Mouse (Mus musculus): Measurements from ENCODE around the gene Trak1.
"Not testable (repeated sequence)": the region's sequence is repeated elsewhere in the genome, so short reads cannot be mapped to it uniquely, and the experiment has no call there.

The Trak1 gene

GRCm38 (mm10) chr9:121443696-121444366 is 146.5 kb downstream of the Trak1 start:
- no peak for DNase-seq

DNA sequence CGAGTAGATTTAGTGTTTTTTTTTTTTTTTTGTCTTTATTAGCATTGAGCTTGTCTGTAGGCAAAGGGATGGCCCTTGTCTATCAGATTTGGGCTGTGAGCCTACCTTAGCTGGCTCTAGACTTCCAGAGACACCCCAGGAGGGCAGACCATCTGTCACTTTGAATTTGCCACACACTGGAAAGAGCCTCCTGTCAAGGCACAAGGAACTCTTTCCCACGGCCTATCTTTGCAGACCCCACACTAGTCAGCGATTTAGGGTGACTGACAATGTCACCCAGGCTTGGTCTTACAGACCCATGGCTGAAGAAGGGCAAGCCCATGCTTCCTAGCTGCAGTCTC is 147.0 kb downstream of the Trak1 start:
- DNase-seq = no peak

DNA sequence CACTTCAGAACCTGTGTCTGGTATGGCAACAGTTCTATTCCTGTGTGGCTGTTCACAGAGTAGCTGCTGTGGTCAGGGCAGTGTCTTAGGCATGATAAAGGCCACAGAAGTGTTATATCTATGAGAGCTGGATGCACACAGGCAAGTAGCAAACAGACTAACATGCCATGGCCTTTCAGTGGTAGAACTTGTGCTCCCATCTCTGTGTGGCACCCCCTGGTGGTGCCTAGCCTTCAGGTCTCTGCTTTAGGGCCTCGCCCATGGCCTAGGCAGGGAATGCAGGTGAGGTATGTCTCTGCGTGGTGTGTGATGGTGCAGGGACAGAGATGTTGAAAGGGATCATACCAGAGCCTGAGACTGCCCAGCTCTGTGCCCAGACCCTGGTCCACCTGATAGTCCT is 148.1 kb downstream of the Trak1 start:
- DNase-seq = peak; percentile 23

DNA sequence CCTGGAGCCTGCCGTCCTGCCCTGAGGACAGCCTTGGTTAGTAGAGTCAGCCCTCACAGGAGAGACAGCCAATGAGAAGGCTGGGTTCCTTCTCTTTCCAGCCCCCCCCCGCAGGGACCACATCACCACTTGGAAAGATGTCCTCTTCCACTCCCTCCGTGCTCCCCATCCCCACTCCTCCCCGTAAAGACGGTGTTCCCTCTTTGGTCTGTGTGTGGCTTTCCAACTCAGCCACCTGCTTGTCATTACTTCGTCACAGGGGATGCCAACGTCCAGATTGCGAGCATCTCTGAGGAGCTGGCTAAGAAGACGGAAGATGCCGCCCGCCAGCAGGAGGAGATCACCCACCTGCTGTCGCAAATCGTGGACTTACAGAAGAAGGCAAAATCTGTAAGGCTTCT is 149.1 kb downstream of the Trak1 start:
- no peak for DNase-seq

DNA sequence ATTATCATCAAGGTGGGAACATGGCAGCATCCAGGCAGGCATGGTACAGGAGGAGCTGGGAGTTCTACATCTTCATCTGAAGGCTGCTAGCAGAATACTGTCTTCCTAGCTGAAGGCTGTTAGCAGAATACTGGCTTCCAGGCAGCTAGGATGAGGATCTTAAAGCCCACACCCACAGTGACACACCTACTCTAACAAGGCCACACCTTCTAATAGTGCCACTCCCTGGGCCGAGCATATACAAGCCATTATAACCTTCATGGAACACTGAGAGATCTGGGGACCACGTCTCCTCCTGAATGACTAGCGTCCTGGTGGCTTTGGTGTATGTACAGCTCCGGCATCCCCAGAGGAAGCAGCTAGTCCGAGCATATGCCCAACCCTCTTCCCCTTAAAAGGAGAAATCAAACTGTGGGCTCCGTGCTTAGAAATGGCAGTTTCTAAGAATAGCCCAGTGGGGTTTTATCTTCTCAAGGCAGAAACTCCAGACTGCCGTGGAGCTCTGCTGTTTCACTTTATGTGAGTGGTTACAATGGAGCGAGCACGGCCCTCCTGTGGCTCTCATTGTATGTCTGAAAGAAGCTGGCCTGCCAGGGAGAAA is 155.1 kb downstream of the Trak1 start:
- not testable (repeated sequence) for DNase-seq

DNA sequence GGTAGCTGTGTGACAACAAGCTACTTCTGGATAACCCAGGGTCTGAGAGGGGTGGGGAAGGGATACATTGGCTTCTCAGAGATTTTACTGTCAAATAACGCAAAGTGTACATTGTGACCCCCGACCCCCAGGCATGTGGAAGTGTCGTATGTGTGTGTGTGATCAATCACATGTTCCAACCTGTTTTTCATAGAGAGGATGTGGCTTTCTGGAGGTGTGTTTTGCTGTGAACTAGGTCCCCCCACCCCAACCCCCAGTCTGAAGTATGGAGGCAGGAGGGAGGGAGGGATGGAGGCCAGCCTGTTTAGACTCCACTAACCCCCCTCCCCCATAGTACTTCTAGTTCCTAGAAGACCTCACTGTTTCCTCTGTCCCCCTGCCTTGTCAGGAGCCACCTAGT is 157.6 kb downstream of the Trak1 start:
- DNase-seq = no peak

- DNase-seq = no peak
Observed at GRCm38 (mm10) chr9:121456739-121457515, 159.6 kb downstream of the Trak1 start.

DNA sequence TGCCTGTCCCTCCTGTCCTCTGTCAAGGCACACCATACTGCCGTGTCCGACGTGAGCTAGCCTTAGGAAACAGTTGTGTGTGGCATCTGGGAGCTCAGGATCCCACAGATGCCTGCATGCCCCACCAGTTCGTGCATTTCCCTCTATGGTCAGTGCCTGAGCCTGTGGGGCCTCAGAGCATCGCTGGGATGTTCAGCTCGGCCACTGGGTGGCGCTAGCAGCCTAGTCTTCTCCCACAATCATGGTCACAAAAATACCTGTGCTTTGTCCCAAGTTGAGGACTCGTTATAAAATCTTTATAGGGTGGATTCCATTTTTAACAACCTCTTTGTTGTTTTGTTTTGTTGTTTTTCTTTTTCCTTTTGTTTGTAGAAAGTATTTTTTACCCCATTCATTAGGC is 161.2 kb downstream of the Trak1 start:
- peak; percentile 48 for DNase-seq

DNA sequence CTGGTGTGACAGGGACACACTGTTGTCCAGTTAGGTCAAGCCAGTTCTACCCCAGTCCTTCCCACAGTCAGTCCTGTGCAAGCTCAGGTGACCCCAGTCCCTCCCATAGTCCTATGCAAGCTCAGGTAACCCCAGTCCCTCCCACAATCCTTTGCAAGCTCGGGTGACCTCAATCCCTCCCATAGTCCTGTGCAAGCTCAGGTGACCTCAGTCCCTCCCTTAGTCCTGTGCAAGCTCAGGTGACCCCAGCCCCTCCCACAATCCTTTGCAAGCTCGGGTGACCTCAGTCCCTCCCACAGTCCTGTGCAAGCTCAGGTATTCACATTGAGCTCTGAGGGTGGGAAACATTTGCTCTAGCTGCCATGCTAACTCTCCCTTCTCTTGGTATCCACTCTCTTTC is 162.6 kb downstream of the Trak1 start:
- DNase-seq = no peak

GRCm38 (mm10) chr9:121460527-121460926 is 163.2 kb downstream of the Trak1 start:
- DNase-seq = no peak

GRCm38 (mm10) chr9:121467460-121467859 is 170.2 kb downstream of the Trak1 start:
- DNase-seq = no peak

GRCm38 (mm10) chr9:121469711-121470110 is 172.4 kb downstream of the Trak1 start:
- DNase-seq = no peak

- no peak for DNase-seq
Observed at GRCm38 (mm10) chr9:121474771-121475170, 177.5 kb downstream of the Trak1 start.

DNA sequence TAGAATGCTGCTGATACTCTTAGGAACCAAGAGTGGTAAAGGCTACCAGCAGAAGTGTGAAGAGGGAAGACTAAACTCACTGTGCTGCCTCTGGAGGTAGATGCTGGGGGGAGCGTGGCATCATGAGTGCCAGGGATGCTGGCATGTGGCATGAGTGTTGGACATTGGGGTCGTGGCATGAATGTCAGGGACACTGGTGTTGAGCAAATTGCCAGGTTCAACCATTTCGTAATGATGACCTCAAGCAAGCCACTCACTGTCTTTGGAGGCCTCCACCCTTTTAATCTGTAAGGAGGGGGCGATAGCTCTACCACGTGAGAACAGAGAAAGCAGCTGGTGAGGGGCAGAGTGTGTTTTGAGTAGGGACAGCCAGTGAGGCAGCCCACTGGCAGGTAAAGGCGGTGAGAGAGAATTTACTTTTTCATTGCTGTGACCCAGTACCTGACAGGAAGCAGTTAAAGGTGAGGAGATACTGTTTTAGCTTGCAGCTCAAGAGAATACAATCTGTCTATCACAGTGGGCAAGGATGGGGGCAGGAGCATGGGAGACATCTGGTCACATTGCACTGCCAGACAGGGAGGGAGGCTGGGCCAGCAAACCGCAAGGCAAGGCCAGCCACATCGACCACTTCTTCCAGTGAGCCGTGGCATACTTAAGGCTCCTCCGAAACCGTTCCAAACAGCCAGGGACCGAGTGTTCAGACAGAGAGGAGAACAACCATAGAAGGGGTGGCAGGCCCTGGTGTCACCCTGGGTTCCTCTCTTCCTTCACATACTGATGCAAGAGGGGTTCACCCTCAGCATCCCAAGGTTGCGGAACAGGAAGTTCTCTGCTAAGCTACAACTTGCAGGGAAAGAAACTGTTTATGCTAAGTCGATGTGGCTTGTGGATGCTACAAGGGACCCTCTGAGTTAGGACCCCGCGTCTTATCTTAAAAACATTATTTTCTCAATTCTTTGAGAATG is 178.5 kb downstream of the Trak1 start:
- no peak for DNase-seq

DNA sequence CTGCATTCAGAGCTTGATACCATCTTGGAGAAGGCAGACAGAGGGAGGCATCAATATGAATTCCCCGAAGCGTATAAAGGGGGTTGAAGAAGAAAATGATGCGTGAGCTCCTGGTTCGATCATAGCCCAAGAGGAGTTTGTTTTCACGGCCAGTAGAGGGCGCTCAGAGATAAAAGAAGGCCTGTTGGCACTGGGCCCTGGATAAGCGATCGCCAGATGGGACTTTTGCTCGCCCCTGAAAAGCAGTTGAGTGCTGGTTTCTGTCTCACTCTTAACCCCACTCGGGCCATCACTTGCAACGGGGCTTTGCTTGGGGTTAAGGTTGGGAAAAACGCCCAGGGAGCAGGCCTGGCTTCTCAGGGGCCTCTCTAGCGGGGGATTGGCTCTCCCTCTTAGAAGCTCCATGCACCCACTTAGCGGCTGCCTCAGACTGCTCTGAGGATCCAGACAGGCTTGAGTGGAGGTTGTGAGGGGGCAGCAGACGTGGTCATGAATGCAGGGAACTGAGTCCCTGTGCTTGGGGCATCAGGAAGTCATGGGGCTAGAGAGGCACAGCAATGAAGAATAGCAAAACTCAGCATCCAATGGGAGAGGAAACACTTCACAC is 180.1 kb downstream of the Trak1 start:
- peak; percentile 43 for DNase-seq

- peak; percentile 61 for DNase-seq
Observed at GRCm38 (mm10) chr9:121479453-121479852, 182.2 kb downstream of the Trak1 start.

GRCm38 (mm10) chr9:121487216-121487615 is 189.9 kb downstream of the Trak1 start:
- DNase-seq = no peak

- DNase-seq = no peak
Observed at GRCm38 (mm10) chr9:121491592-121492240, 194.4 kb downstream of the Trak1 start.

GRCm38 (mm10) chr9:121494006-121494767 is 196.9 kb downstream of the Trak1 start:
- no peak for DNase-seq

- DNase-seq = no peak
Observed at GRCm38 (mm10) chr9:121495529-121495928, 198.2 kb downstream of the Trak1 start, which contains the start of gene Cck. Gene Cck, minus strand, starts transcription at chr9:121495694.

- no peak for DNase-seq
Observed at GRCm38 (mm10) chr9:121496102-121496501, 198.8 kb downstream of the Trak1 start.
